Comparison of ENCODE assay signal across 8 mouse cellular contexts in the genomic region with DNA sequence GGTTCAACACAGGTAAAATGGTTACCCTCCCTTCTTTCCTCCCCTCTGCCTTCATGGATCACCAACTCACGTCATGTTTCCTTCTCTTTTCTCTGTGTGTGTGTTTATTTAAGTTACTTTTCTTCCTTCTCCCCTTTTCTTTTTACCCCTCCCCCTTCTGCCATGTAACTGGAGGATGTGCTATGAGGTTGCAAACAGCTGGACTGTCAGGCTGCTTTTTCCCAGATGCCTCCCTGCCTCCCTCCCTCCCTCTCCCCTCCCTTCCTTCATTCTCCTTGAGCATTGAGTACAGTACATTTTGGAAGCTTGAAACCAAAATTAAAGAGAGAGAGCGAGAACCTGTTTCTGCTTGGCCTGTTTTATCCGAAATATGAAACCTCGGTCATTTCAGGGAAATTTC. TPM values are rescaled to one million over a fixed set of nuclear protein-coding genes. Genes with fewer than 3 reads are reported as not detected.
DNase-seq lines count a peak whose midpoint lies in the region; ATAC-seq lines count a peak whose summit lies in the region.

No protein-coding gene starts in this region.

- H3K4me2 ChIP-seq in liver, embryonic 13.5 days, result peak overlapping the region; percentile 99; the same call in 1 of the 2 replicates
- peak overlapping the region; percentile 80; the same call in 1 of the 2 replicates for H3K4me2 ChIP-seq in midbrain, embryonic 13.5 days (replicated peaks)

- peaks cover 31% of the 10 kb centered on the region for H3K4me1 ChIP-seq in heart, embryonic 10.5 days
- peaks cover 52% of the 10 kb centered on the region for H3K4me1 ChIP-seq in liver, embryonic 13.5 days (replicated peaks)
- H3K4me1 ChIP-seq in brown adipose tissue, adult 24 weeks (ENCODE audit: control insufficient read depth, insufficient read depth, insufficient read length, low read length), result peaks cover 4% of the 10 kb centered on the region; the same call in 1 of the 2 replicates
- peaks cover 31% of the 10 kb centered on the region for H3K4me1 ChIP-seq in midbrain, embryonic 13.5 days (replicated peaks)

- H3K27ac ChIP-seq in heart, embryonic 10.5 days, result no peak overlapping the region
- peak overlapping the region; percentile 96; the same call in 1 of the 2 replicates for H3K27ac ChIP-seq in liver, embryonic 13.5 days
- H3K27ac ChIP-seq in brown adipose tissue, adult 24 weeks (replicated peaks; ENCODE audit: low read depth, low read length), result peak overlapping the region; percentile 97; the same call in 1 of the 2 replicates
- H3K27ac ChIP-seq in midbrain, embryonic 13.5 days, result no peak overlapping the region

- peaks cover 25% of the 10 kb centered on the region for H3K27me3 ChIP-seq in heart, embryonic 10.5 days (ENCODE audit: insufficient read depth, poor library complexity, severe bottlenecking)
- H3K27me3 ChIP-seq in liver, embryonic 13.5 days, result peaks cover 12% of the 10 kb centered on the region
- peaks cover 26% of the 10 kb centered on the region for H3K27me3 ChIP-seq in midbrain, embryonic 13.5 days

- 82% methylated on average over 4 of the region's 4 CpGs for WGBS in heart, embryonic 10.5 days
- 83% methylated on average over 4 of the region's 4 CpGs for WGBS in liver, embryonic 13.5 days (ENCODE audit: insufficient replicate concordance)
- 90% methylated on average over 4 of the region's 4 CpGs for WGBS in midbrain, embryonic 13.5 days

- no peak overlapping the region for H3K4me3 ChIP-seq in heart, embryonic 10.5 days
- peak overlapping the region; percentile 85; the same call in 1 of the 2 replicates for H3K4me3 ChIP-seq in liver, embryonic 13.5 days (replicated peaks)
- peak overlapping the region; percentile 74; the same call in 1 of the 2 replicates for H3K4me3 ChIP-seq in brown adipose tissue, adult 24 weeks (ENCODE audit: insufficient read depth, low read depth, low read length)
- H3K4me3 ChIP-seq in midbrain, embryonic 13.5 days (replicated peaks), result no peak overlapping the region

- peak; percentile 19 for DNase-seq in heart, embryonic 10.5 days (ENCODE audit: low spot score)
- no peak for DNase-seq in heart, adult 11 months
- no peak for DNase-seq in liver, embryonic 13.5 days
- DNase-seq in liver, result no peak
- no peak for DNase-seq in cerebellum, postnatal 25 days
- no peak for DNase-seq in kidney, postnatal 25 days

- no peak for ATAC-seq in liver, embryonic 13.5 days (ENCODE audit: low read depth)
- no peak for ATAC-seq in midbrain, embryonic 13.5 days

- H3K36me3 ChIP-seq in heart, embryonic 10.5 days, result peaks cover 54% of the 10 kb centered on the region
- H3K36me3 ChIP-seq in liver, embryonic 13.5 days, result peaks cover 54% of the 10 kb centered on the region
- peaks cover 54% of the 10 kb centered on the region for H3K36me3 ChIP-seq in midbrain, embryonic 13.5 days

- H3K9me3 ChIP-seq in heart, embryonic 10.5 days, result no peaks in the 10 kb centered on the region
- H3K9me3 ChIP-seq in liver, embryonic 13.5 days (replicated peaks), result no peaks in the 10 kb centered on the region
- no peaks in the 10 kb centered on the region for H3K9me3 ChIP-seq in midbrain, embryonic 13.5 days

- no peak overlapping the region for H3K9ac ChIP-seq in liver, embryonic 13.5 days
- H3K9ac ChIP-seq in midbrain, embryonic 13.5 days (replicated peaks), result no peak overlapping the region

RNA-seq across cellular contexts. Expression of gene Leng9, which starts 2.3 kb away (rescaled TPM):
- polyA plus RNA-seq in heart, embryonic 10.5 days (2016; fragmentation: Nextera tagmentation; extraction: Ambion mirVana), result 1.8 and 2.2 TPM in 2 replicates
- 0.83 and 0.88 TPM in 2 replicates for polyA plus RNA-seq in liver, embryonic 13.5 days (2015; fragmentation: Nextera tagmentation; extraction: Ambion mirVana)
- 2.1 and 3.6 TPM in 2 replicates for polyA plus RNA-seq in brown adipose tissue, adult 24 weeks (2012; ENCODE audit: insufficient read depth, insufficient read length, missing spikeins)
- 4.0 and 4.4 TPM in 2 replicates for polyA plus RNA-seq in midbrain, embryonic 13.5 days (2015; fragmentation: Nextera tagmentation; extraction: Ambion mirVana)

RNA-seq across cellular contexts. Expression of gene Leng8, which starts 11.0 kb away (rescaled TPM):
- polyA plus RNA-seq in heart, embryonic 10.5 days (2016; fragmentation: Nextera tagmentation; extraction: Ambion mirVana), result 72.6 and 75.1 TPM in 2 replicates
- polyA plus RNA-seq in liver, embryonic 13.5 days (2015; fragmentation: Nextera tagmentation; extraction: Ambion mirVana), result 16.3 and 22.9 TPM in 2 replicates
- 20.2 and 24.0 TPM in 2 replicates for polyA plus RNA-seq in brown adipose tissue, adult 24 weeks (2012; ENCODE audit: insufficient read depth, insufficient read length, missing spikeins)
- polyA plus RNA-seq in midbrain, embryonic 13.5 days (2015; fragmentation: Nextera tagmentation; extraction: Ambion mirVana), result 84.4 and 97.1 TPM in 2 replicates

RNA-seq across cellular contexts. Expression of gene Cdc42ep5, which starts 16.8 kb away (rescaled TPM):
- 27.4 and 35.7 TPM in 2 replicates for polyA plus RNA-seq in heart, embryonic 10.5 days (2016; fragmentation: Nextera tagmentation; extraction: Ambion mirVana)
- 8.0 and 8.5 TPM in 2 replicates for polyA plus RNA-seq in liver, embryonic 13.5 days (2015; fragmentation: Nextera tagmentation; extraction: Ambion mirVana)
- 4.0 and 10.1 TPM in 2 replicates for polyA plus RNA-seq in brown adipose tissue, adult 24 weeks (2012; ENCODE audit: insufficient read depth, insufficient read length, missing spikeins)
- 5.1 and 5.2 TPM in 2 replicates for polyA plus RNA-seq in midbrain, embryonic 13.5 days (2015; fragmentation: Nextera tagmentation; extraction: Ambion mirVana)

RNA-seq across cellular contexts. Expression of gene Ttyh1, which starts 28.6 kb away (rescaled TPM):
- polyA plus RNA-seq in heart, embryonic 10.5 days (2016; fragmentation: Nextera tagmentation; extraction: Ambion mirVana), result 0.54 and 0.83 TPM in 2 replicates
- polyA plus RNA-seq in liver, embryonic 13.5 days (2015; fragmentation: Nextera tagmentation; extraction: Ambion mirVana), result 0.36 and 0.52 TPM in 2 replicates
- 1.4 and 2.3 TPM in 2 replicates for polyA plus RNA-seq in brown adipose tissue, adult 24 weeks (2012; ENCODE audit: insufficient read depth, insufficient read length, missing spikeins)
- polyA plus RNA-seq in midbrain, embryonic 13.5 days (2015; fragmentation: Nextera tagmentation; extraction: Ambion mirVana), result 106 and 124 TPM in 2 replicates

Comparison
In these comparisons a context has a peak if more than half of its experiments do, and no peak if none do; other contexts are left out.
1. H3K27ac ChIP-seq: peak in liver, embryonic 13.5 days (single experiment) and brown adipose tissue, adult 24 weeks (single experiment); none in heart, embryonic 10.5 days (single experiment) and midbrain, embryonic 13.5 days (single experiment).
2. H3K4me3 ChIP-seq: peak in liver, embryonic 13.5 days (single experiment) and brown adipose tissue, adult 24 weeks (single experiment); none in heart, embryonic 10.5 days (single experiment) and midbrain, embryonic 13.5 days (single experiment).